Mouse (Mus musculus) heart, postnatal 10 days (tissue): Measurements from ENCODE around the gene Pold1. TPM values are rescaled to one million over a fixed set of nuclear protein-coding genes. Genes with fewer than 3 reads are reported as not detected.
A peak's percentile ranks its signal among the peaks of the same experiment; 100 is the strongest.

Source experiments
- DNase-seq, 2 experiments: peaks; one replicate each; pipeline ENCODE4 v3.0.0; 2021
- intact Hi-C: fragments of 180-260 bp; cut with DNase I; formaldehyde crosslinking; loops from one replicate; pipeline ENCODE4 v1.15.1; 2025
- total RNA-seq, 2 experiments: library from RNA; stranded (reverse); gene quantifications; 2 replicates each; pipeline ENCODE4 v1.2.3; 2021

Pold1 gene
- total RNA-seq, 2 experiments from 2014 or later: 18.7 to 24.5 TPM

DNA sequence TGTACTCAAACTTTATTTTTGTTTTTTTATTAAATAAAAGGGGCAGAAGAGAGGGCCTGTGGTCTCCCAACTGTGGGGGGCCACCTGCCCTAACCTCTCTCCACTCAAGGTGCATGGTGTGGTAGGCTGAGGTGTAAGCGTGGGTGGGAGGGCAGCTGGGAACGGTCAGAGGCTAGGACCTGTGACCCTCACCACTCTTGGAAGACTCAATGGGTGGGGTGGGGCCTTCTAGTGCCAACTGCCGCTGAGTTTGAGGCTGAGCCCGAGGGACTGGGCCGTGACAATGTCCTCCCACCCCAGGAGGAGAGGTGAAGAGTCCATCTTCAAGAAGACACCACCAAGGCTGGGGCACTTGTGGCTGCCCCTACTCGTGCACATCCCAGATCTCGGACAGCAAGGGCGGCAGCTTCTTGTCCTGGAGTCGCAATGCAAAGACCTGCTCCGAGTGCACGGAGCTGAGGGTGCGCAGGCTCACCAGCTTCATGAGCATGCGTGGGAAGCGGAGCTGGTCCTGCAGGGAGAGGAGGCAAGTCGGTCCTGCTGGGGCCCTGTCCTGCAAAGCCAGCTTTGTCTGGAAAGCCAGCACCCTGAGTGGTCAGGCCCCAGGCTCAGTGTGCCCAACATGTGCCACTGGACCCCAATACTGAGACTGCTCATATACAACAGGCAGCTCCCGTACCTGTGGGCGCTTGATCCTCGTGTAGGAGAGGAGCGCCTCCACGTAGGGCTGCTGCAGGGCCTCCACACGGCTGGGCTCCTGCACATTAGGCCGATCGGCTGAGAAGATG is 1.2 kb upstream of the Pold1 start:
- DNase-seq: no peak
- intact Hi-C loops: loop anchor here (1.0 to 5.0 kb wide), 2 partner anchors 29 to 303 kb away; partner anchors contain the start of genes 1700028J19Rik and 2410002F23Rik

DNA sequence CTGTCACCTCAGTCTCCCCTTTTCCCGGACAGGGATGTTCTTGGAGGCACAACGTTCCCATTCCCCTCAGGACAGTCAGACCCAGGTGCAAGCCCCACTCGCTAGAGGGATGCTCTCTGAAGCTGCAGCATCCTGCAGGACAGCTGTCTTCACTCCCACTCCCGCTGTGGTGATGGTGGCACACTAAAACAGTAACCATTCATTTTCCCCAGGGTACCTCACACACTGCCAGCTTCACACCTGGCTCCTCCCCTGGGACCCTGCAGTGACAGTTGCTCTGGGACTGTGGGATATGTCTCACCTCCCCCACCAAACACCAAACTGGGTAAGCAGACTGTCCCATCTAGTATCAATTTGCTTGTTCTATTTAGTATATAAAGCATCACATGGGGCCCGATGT is 924 bp downstream of the Pold1 start:
- DNase-seq: no peak
- intact Hi-C loops: loop anchor here (1.0 to 5.0 kb wide), 2 partner anchors 46 to 300 kb away; partner anchors contain the start of genes 1700028J19Rik and 2410002F23Rik

DNA sequence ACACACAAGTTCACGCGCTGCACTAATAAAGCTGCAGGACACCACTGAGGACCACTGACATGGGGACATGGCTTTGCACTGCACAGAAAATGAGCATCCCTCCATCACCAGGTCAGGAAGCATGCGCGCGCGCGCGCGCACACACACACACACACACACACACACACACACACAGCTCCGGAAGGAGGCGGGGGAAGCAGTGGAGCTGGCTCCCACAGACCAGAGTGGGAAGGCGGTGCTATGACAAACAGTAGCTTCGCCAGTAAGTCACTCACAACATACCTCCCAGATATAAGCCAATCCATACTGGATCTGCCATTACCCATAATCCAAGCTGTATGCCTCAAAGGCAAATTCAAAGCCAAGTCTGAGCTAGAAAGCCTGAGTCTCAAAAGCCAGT is 1.6 kb downstream of the Pold1 start:
- intact Hi-C loops: loop anchor here (5.0 kb wide), 1 partner anchor 300 kb away; the partner anchor contains the start of genes 1700028J19Rik and 2410002F23Rik

DNA sequence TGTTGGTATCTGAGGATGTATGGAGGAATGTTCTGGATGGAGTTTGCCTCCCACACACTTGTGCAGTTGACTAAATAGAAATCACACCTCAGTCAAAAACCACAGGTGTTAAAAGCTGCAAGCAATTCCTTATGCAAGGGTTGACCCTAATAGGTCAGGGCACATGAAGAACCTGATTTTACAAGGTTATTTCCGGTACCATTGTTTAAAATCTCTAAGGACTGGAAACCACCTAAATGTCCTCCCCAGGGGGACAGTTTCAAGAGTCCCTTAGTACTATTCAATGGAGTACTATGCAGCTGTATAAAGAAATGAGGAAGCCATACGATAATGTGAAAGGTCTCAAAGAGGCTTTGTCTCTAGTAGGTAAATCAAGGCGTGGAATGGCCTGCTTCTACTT is 2.4 kb downstream of the Pold1 start:
- DNase-seq: no peak
- intact Hi-C loops: loop anchor here (5.0 kb wide), 1 partner anchor 299 kb away; the partner anchor contains the start of genes 1700028J19Rik and 2410002F23Rik

More for the DNA sequence above, 1.6 kb downstream of the Pold1 start:
- DNase-seq: no peak

DNA sequence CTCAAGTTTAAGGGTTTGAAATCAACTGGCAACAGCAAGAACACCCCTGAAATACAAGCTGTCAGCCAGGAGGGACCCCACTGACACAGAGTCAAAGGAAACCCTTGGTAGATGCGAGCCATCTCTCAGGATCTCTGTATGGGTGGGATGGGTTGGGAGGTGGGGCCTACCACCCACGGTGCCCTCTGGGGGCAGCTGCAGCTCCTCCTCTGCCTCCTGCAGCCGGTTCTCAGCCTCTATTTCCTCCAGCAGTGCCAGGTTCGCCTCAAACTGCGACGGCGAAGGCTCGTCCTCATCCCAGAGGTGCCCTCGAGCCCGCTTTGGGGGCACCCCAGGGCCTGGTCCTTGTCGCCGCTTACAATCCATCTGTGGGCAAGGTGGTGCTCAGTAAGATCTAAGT is 5.6 kb downstream of the Pold1 start:
- intact Hi-C loops: no loop called here
- DNase-seq: no peak

DNA sequence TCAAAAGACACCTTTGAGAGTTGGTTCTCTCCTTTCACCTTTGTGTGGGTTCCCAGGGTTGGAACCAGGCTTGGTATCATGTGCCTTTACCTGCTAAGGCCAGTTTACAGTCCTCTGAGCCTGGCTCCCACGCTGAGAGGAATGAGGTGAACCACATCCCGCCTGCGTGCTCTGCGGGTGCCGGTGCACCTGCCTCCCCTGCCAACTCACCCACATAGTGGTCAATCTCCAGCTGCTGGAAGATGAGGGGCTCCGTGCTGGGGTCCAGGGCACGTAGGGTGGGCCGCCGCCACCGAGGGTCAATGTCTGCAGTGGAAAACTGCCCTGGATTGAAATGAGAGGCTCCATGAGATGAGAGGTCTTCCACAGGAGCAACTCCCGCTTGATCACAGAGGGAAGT is 6.1 kb downstream of the Pold1 start:
- intact Hi-C loops: no loop called here
- no peak for DNase-seq

DNA sequence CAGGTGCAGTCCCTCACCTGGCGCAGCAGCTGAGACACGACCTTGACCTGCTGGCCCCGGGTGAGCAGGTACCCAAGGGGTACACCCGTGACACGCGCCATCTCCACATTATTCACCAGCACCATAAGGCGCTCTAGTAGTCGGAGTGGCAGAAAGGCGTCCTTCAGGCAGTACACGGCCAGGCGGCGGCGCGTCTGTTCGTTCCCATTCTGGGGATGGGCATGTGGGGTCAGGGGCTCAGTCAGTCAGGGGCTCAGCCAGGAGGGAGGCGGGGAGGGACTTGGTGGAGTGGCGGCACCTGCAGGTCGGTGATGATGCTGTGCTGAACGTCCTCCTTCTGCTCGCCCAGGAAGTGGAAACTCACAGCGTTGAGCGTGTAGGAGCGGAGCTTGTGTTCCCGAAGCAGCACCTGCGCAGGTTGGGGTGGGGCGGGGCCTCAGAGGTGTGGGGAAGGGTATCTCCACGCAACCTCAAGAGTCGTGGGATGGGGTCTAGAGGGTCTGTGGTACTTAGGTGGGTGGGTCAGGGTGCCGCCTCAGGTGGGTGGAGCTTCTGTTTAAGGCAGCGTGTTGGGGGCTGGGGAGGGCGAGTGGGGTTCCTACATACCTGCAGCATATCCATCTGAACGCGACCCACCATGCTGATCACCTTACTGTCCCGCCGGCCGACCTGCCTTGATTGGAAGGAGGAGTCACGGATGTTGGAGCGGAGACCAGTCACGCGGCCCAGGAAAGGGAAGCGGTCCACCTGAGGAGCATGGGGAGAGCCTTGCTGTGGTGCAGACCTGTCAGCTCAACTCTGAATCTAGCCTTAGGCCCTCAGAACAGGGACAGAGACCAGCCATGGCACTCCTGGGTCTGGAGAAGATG is 9.7 kb downstream of the Pold1 start:
- no peak for DNase-seq
- intact Hi-C loops: no loop called here

DNA sequence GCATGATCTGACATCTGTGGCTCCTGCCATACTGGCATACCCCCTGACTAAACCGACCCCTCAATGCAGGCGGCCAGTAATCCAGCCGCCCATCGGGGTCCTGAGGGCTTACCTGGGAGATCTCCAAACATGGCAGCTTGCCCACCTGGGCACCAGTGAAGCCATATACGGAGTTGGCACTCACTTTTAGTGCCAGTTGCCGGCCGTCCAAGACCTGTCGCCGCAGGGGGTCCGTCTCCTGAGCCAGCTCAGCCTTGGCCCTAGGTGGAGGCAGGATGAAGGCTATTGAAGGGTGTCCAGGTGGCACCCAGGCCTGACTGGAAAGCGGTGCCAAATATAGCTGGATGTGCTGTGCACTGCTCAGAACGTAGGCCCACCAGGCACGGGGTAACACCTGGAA is 11.2 kb downstream of the Pold1 start:
- intact Hi-C loops: no loop called here
- DNase-seq: no peak

DNA sequence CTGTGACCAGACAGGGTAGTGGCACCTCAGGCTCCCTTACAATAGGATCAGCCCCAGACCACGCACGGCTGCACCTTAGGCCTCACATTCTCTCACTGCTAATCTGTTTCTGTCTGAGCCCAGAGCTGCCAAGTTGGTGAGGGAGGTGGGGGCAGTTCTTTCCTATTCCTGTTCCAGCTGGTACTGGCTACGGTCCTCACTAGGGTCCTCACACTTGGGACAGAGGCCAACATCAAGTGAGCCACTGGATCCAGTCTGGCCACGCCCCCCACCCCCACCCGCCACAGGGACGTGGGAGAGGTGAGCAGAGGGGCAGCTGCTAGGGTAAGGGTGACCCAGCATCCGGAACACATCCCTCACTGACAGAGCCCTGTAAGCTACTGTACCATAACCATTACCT is 11.6 kb downstream of the Pold1 start:
- no peak for DNase-seq
- intact Hi-C loops: no loop called here

DNA sequence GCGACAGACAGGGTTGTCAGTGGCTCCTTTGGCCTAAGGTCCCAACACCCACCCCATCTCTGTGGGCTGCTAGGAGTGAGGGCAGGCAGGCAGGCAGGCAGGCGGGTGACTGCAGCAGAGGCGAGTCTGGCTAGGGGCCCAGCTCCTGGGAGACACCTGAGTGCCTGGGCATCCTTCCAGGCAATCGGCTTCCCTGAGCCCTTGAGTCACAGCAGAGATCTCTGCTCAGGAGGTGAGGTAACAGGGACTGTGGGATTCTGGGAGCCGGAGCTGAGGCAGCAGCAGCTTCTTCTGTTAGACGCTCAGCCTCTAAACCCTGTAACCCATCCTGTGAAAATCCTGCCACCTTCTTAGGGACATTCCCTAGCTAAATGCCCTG is 12.1 kb downstream of the Pold1 start:
- peak in 1 of 2 experiments; percentile 61 for DNase-seq
- intact Hi-C loops: no loop called here

DNA sequence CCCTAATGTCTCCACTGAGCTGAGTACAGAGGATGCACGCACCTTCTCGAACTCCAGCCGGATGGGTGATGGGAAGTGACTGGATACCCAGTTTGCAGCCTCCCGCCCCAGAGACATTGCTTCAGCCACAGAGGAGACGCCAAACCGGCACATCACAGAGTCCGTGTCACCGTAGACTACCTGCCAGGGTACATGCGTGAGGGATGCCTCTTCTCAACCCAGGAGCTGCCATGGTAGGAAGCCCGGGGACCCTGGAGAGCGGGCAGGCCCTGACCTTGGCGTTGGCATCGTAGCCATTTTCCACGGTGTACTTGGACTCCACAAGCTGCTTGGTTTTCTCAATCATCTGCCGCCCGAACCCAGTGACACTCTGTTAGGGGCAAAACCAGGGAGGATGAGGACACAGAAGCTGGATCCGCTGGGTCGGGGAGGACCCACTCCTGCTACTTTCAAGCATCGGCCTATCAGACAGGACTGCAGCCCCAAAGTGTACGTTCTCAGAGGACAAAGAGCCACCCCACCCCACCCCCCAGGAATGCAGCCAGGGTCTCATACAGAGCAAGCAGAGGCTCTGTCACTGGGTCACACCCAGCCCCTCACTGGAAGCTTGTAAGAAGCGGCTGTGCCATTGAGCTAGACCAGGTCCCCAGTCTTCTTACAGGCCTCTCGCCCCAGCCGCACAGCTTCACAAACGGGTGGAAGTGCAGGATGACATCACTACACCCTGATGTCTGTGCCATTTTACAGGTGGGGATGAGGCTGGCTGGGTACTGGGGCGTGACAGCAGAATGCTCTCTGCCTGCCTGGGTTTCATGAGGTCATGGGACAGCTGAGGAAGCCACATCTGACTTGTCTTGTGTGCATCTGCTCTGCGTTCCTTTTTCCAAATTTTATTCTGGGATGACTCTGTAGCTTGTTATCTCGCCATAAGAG is 12.7 kb downstream of the Pold1 start:
- intact Hi-C loops: no loop called here
- DNase-seq: no peak

DNA sequence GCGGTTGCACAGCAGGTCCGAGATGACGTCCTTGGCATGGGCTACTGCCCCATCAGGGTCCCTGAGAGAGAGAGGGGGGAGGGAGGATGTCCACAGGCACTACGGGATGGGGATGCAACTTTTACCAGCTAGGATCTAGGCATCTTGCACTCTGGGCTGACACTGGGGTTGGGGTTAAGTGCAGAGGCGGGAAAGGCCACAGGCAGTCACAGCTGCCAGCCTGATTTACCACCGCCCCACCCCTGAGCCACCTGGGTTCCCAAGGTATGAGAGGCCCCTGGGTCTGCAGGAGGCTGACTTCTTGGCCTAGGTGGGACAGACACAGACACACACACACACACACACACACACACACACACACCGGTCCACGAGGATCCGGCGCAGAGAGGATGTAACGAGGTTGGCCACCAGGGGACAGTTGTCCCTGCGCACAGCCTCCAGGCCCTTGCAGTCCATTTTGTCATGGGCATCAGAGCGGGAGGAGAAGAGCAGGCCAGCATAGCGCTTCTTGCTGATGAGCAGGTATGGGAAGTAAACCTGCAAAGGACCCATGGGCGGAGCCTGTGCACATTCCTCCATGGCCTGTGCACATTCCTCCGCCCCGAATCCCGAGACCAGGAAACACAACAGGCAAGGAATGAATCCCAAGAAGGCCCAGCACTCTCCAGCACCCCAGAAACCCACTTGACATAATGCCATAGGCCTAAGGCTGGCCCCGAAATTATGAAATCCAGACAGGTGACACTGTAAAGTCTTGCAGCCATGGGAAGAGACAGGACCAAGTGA is 13.8 kb downstream of the Pold1 start:
- DNase-seq: no peak
- intact Hi-C loops: no loop called here

DNA sequence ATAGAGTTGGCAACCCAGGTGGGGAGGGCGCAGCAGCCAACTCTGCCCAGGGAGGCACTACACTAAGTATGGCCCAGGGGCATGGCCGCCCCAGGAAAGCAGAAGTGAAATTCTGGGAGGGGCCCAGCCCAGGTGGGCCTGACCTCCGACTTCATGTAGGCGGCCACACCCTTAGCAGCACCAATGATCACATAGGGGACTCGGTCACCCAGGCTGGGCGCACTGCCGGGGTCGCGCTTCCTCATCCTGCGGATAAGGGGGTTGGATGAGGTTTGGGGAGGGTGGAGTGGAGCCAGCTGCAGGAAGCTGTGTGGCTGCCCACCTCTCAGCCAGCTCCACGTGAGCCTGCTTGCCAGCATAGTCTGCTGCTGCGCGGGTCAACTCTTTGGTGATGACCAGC is 14.4 kb downstream of the Pold1 start:
- DNase-seq: no peak
- intact Hi-C loops: no loop called here

DNA sequence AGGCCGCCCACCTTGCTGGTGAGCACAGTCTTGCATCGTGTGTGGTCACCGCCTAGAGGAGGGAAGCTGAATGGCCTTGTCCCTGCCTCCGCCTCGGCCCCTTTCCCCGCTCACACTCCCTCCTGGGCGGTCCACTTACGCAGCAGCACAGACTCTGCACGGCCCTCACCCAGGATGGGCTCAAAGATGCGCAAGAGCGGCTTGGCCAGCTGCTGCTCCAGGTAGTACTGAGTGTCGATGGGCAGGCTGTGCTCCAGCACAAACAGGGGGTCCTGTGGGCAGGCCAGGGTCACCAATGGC is 15.0 kb downstream of the Pold1 start:
- no peak for DNase-seq
- intact Hi-C loops: no loop called here

DNA sequence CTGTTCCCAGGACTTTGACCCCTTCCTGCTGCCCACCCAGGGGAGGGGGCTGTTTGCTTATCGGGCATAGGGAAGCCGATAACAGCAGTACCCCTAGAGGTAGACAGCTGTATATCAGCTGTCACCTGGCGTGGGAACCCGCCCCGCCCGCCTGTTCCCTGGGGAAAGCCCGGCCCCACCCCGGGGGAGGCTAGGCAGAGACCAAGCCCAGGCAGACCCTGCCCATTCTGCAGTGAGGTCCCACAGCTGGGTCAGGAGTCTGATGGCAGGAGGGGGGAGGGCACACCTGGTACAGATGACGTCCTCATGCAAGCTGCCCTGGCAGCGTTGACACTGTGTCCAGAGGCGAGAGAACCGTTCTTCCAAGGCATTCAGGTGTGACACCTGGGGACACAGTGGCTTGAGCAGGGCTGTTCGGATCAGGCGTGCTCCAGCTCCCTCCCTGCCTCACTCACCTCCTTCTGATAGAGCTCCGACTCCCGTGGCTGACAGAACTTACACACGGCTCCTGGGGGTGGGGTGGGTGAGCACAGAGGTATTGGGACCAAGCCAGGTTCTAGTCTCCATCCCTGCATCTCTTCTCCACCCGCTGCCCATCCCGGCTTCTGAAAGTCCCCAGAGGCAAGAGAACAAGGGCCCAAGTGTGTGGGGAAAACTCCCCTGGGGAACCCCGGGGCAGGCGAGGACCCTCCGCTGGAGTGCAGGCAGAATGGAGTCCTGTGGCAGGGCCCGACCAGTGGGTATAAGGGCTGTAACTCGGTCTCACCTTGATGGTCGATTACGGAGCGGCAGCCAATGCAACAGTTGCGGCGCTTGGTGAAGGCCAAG is 15.5 kb downstream of the Pold1 start:
- intact Hi-C loops: no loop called here
- DNase-seq: no peak

DNA sequence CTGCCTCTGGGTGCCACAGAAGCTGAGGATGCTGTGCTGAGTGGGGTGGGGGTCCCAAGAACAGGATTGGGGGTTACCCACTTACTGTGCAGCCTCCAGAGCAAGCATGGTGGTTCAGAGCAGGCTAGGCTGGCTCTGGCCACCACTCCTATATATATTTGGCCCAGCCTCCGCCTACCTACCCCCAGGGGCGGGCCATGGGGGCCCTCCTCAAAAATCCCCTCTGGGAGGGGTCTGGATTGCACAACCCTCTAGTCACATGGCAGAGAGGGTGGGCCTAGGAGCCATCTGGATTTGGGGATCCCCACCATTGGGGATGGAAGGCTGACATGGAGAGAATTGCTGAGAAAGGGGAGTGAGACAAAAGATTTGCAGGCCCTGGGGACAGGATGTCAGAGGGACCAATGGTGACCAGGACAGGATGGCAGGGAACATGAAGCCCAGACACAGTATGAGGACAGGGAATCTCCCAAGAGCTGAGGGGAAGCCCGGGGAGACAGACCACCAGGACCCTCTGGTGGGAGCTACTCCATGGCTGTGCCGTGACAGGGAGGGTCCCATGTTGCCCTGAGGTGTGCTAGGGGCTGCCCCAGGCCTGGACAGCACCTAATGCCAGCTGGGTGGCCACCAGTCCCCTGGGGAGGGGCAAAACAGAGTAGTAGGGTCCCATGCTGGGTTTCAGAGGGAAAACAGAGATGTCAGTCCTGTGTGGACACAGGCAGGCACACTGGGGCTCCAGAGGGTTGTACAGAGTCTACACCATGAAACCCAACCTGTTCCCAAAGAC is 16.5 kb downstream of the Pold1 start, which contains the start of gene Spib:
TSS of gene Spib (minus strand) at position 126 of the 787 bp plus-strand sequence.
- intact Hi-C loops: no loop called here
- no peak for DNase-seq

DNA sequence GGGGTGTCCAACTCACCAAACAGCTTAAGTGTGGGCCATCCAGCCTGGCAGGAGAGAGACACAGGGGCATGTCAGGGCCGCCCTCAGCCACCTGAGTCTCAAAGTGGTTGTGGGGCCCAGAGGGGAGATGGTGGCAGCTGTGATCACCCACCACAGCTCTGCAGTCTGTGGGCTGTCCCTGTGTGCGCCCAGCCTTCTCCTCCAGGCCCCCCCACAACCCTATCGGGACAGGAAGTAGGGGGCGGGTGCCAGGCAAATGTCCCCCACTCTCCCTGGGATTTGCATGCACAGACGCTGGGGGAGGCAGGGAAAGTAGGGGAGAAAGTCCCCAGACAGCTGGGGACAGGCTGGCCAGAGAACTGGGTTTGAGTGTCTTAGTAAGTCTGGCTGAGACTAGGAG is 17.4 kb downstream of the Pold1 start:
- no peak for DNase-seq
- intact Hi-C loops: no loop called here

DNA sequence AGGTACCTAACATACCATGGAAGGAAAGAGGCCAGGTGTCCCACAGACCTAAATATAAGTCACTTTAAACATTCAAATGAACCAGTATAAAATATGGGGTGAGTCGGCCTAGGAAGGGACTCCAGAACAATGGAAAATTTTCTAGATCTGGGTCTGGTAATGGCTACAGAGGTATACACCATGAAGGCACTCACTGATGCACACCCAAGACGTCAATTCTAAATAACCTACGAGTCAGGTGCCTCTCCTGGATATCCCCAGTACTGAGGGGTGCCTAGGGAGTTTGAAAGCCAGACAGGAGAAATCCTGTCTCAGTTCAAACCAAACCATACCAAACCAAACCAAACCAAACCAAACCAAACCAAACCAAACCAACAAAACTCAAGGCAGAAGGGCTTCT is 18.1 kb downstream of the Pold1 start:
- intact Hi-C loops: no loop called here
- no peak for DNase-seq
